Mouse (Mus musculus) layer of hippocampus, adult 8-10 months (tissue): ENCODE measurements around the gene Panx1. TPM values are rescaled to one million over a fixed set of nuclear protein-coding genes. Genes with fewer than 3 reads are reported as not detected.

Source experiments
- DNase-seq, 2 experiments: peaks; one replicate each; pipeline ENCODE4 v3.0.0; 2022; ENCODE audit warnings: low spot score in 2 of 2
- total RNA-seq, 4 experiments: library from RNA; stranded (reverse); gene quantifications; 2 replicates each; pipeline ENCODE4 v1.2.4; 2022

The Panx1 gene
- total RNA-seq, 4 experiments from 2014 or later, result 18.3 to 24.0 (median 22.9) TPM

DNA sequence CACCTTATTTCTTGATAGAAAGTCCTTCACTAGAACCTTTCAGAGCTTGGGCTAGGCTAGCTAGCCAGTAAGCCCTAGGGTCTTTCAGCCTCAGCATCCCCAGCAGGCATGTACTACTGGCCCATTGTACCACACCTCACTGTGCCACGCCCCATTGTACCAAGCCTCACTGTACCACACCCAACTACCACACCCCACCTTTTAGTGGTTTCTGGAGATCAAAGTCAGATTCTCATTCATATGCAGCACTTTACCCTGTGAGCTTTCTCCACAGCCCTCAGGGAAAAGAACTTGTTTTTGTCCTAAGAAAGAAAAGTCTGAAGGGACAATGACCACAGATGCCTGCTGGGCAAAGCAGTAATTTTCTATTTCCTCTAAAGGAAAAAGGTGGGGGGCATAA lies 22.2 kb downstream of the Panx1 start:
- no peak for DNase-seq

- DNase-seq, result no peak
Observed at GRCm38 (mm10) chr9:15021156-15021555, 24.1 kb downstream of the Panx1 start.

- no peak for DNase-seq
Observed at GRCm38 (mm10) chr9:15020561-15021080, 24.7 kb downstream of the Panx1 start.

- no peak for DNase-seq
Observed at GRCm38 (mm10) chr9:15018756-15019131, 26.5 kb downstream of the Panx1 start.

DNA sequence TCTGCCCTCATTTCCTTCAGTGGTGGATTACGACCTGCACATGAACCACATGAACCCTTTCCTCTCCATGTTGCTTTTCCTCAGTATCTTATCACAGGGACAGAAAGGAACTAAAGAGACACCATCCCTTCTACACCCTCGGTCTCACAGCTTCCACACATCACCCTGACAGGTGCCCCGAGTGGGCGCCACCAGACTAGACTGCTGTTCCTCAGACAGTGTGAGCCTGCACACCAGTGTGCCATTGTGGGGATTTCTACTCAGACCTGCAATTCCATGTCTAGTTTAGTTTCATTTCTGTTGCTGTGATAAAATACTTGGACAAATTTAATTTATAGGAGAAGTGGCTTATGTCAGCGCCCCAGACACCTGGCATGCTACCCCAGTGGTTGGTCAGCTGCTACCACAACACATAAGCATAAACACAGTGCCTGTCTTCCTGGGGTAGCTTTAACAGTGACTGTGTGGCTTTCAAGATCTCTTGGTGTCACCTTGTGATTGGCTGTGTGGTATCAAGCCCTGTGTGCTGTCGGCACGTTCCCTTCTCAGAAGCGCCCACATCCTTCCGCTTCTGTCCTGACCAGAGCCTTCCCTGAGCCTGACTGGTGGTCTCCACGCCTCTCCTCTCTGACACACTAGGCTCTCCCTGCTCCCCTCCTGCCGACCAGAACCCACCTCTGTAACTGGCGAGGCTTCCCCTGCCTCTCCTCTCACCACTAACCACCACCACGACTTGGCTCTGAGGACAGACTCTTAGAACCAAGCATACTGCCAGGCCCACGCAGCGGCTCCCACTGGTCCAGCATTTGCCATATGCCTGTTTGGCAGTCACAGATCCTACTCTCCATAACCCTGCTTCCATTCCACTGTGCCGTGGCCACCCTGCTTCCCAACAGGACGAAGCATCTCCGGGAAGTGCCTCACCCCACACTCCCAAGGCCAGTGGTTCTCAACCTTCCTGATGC lies 27.2 kb downstream of the Panx1 start:
- DNase-seq, result peak; percentile 46 to 50

GRCm38 (mm10) chr9:15015223-15015956 lies 29.9 kb downstream of the Panx1 start:
- DNase-seq, result peak; percentile 63 to 85

GRCm38 (mm10) chr9:15007566-15007965 lies 37.7 kb downstream of the Panx1 start:
- DNase-seq, result no peak

DNA sequence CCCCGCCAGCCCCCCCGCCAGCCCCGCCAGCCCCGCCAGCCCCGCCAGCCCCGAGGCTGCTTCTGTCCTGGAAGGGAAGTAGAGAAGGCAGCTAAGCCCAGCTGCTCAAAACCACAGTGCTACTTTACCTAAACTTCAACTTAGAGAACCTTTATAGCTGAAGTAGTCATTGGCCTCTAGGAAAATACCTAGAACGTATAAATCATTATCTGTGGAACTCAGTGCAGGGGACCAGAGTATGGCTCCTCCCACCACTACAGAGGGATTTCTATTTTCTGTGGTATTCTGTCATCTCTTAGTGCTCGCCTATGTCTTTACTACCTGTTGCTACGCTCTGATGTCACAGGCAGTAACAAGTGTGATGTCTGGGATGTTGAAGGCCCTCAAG lies 41.0 kb downstream of the Panx1 start:
- no peak for DNase-seq

DNA sequence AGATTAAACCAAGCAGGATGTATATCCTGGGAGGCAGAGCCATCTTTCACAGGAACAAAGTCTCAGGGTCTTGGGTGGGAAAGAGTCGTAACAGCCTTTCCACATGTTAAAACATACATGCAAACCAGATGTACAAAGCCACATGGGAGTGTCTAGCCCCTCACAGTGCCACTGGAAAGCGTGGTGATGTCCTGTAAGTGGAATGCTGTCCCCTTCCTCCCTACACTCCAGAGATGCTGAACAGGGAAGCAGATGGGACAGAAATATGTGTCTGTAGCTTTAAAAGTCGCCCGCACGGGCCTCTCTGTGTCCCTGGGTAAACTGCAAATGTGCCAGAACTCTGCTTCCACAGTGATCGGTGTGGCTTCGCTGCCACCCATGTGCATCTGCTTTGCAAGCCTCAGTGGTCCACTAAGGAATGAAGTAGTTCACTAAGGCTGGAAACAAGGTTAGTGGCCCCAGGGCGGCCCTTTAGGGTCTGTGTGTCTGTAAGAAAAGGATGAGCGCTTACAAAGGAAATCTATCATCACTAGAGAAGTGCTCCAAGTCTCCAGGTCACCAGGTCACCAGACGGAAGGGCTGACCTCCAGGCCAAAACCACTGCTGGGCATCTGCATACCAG lies 41.5 kb downstream of the Panx1 start:
- no peak for DNase-seq

DNA sequence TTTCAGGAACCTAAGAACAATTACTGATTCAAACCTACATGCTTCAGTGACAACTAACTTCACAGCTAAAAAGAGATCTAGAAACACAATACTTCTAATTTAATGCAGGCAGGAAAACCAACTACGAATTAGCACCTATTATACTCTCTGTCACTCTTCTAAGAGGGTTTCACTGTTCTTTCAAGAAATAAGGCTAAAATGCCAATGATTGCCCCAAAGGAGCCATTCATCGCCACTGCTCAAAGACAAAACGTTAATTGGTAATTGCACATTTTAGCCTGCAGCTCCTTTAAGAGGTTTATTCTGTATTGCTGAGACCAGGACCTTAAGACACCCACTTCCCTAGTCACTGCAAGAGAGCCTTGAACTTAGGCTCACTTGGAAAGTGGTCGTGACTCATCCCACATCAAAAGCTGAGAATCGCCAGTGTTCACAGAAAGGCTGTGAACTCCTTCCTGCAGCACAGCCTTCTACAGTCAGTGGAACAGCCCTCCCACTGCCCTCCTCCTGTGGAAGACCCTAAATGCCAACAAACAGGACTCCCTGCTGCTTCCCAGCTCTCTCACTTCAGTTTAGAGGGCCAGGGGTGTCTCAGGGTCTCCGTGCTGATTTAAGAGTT lies 42.2 kb downstream of the Panx1 start:
- no peak for DNase-seq

DNA sequence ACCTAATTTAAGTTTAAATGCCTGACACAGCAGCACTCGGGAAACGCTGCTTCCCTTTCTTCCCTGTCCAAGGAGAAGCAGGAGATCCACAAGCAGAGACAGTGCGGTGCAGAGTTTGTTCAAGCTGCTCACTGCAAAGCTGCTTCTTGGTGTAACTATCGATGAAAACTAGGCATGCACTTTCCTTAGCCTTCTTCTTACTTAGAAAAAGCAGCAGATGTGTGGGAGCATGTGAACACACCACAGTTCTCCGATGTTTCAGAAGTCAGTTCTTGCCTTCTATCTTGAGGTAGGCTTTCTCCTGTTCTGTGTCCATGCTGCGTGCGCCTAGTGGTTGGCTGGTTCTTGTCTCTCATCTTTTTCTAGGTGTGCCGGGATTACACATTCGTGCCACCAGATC lies 46.5 kb downstream of the Panx1 start:
- no peak for DNase-seq

- peak in 1 of 2 experiments; percentile 51 for DNase-seq
Observed at GRCm38 (mm10) chr9:14997271-14998055, 47.8 kb downstream of the Panx1 start.

DNA sequence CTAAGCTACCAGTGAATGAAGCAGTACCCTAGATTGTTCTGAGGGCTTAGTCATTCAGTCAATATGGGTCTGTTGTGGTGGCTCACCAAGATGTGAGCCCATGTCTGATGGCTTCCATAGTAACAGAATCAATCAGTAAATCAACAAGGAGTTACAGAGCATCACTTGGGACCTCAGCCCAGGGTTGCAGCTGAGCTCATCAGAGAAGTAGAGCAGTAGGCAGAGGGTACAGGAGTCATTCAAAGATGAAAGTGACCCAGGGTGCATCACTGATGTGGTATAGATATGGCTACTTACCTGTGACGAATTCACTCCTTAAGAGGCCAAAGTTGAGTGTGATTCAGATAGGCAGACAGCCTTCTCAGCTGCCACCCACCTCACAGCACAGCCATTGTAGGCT lies 49.8 kb downstream of the Panx1 start:
- DNase-seq, result no peak

- no peak for DNase-seq
Observed at GRCm38 (mm10) chr9:14988606-14989293, 56.5 kb downstream of the Panx1 start.

DNA sequence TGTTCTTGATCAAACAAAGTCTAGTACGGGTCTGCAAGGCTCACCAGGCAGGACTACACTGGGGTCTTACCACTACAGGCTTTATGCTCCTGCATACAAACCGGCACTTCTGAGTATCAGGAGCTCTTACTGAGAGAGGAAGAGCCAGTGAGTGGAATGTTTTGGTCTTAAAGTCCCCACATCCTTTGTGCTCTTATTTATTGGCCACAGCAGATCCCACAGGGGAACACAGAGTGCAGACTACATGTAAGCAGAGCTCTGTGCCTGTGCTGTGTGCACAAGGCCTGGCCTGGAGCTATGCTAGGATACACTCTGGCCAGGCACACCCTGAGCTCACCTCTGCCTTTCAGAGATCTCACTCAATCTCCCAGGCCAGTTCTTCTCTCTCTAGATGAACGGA lies 62.1 kb downstream of the Panx1 start:
- DNase-seq, result no peak

DNA sequence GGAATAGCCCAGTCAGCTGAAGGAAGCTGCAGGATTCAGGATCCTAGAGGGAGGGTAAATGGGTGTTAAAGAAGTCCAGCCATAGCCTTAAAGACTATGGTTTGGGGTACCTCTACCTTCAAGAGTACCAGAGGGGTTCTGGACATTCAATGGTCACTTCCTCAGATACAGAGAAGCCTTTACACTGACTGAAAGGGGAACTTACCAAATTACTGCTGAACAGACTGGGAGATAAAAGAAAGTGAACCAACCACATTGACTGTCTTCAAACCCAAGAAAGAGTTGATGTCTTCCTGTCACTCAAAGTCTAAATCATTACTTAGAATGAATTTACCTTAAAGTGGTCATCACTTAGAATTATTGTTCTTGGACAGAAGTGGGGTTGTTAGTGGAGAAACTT lies 62.6 kb downstream of the Panx1 start:
- no peak for DNase-seq

DNA sequence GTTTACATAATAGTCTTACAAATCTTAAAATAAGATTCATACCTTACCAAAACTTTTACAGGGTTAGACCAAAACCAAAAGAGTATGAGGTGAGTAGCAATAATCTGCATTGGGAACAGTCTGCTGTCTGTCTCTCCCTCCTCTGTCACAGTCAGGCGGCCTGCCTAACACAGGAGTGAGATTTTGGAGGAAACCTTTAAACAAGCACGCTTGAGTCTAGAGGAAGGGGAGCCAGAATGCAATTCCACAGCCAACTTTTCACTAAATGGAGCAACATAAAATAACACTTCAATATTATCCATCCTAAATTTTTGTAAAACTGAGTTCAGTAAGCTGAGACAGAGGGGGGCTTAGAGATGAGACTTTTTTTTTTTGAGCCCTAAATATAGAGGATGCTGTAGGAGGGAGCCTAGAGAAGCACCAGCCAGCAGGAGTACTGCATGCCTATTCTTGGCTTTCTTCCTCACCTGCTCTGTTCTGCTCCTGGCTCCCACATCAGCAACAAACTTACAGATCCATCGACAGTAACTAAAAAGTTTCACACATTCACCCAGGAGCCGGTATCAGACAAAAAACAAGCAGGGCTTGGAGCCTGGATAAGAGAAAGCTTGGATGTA lies 63.6 kb downstream of the Panx1 start:
- no peak for DNase-seq

GRCm38 (mm10) chr9:14974251-14975232 lies 70.7 kb downstream of the Panx1 start:
- no peak for DNase-seq
